Mouse (Mus musculus): ENCODE measurements around the gene Hist1h3c. TPM values are rescaled to one million over a fixed set of nuclear protein-coding genes. Genes with fewer than 3 reads are reported as not detected.
A peak's percentile ranks its signal among the peaks of the same experiment; 100 is the strongest.
"Not testable (repeated sequence)": the region's sequence is repeated elsewhere in the genome, so short reads cannot be mapped to it uniquely, and the experiment has no call there.

Hist1h3c gene
- total and polyA plus RNA-seq, 2 experiments from 2014 or later: 420 TPM; not detected in 1

- Histone ChIP-seq H3K27me3 (ENCODE audit: insufficient read depth, low read length) (no peaks in the 10 kb centered on the region), H3K27ac (ENCODE audit: low read depth, low read length) (no peak overlapping the region), H3K36me3 (ENCODE audit: insufficient read depth, low read length) (no peaks in the 10 kb centered on the region), H3K4me3 (ENCODE audit: low read depth, low read length) (no peak overlapping the region), H3K4me1 (ENCODE audit: insufficient read depth, low read length) (no peaks in the 10 kb centered on the region), H3K4me2 (ENCODE audit: low read depth, low read length, poor library complexity, severe bottlenecking) (no peak overlapping the region), H3K9me3 (ENCODE audit: low read length) (no peaks in the 10 kb centered on the region), H3K9ac (replicated peaks; ENCODE audit: low read length, poor library complexity, severe bottlenecking) (no peak overlapping the region)
- TF ChIP-seq CTCF (IDR thresholded peaks at IDR 0.05): no peak
- no peak for DNase-seq (ENCODE audit: low spot score)
- ATAC-seq (ENCODE audit: low FRiP score): no peak
- WGBS: 87% methylated on average over 4 of the region's 4 CpGs
Measured at GRCm38 (mm10) chr13:23708041-23708440, 37.4 kb downstream of the Hist1h3c start.

- Histone ChIP-seq H3K27me3 (ENCODE audit: insufficient read depth, low read length) (no peaks in the 10 kb centered on the region), H3K9me3 (ENCODE audit: low read length) (no peaks in the 10 kb centered on the region), H3K36me3 (ENCODE audit: insufficient read depth, low read length) (no peaks in the 10 kb centered on the region), H3K4me2 (ENCODE audit: low read depth, low read length, poor library complexity, severe bottlenecking) (no peak overlapping the region), H3K27ac (ENCODE audit: low read depth, low read length) (no peak overlapping the region), H3K9ac (replicated peaks; ENCODE audit: low read length, poor library complexity, severe bottlenecking) (no peak overlapping the region), H3K4me3 (ENCODE audit: low read depth, low read length) (no peak overlapping the region), H3K4me1 (ENCODE audit: insufficient read depth, low read length) (no peaks in the 10 kb centered on the region)
- no peak for TF ChIP-seq CTCF (IDR thresholded peaks at IDR 0.05)
- ATAC-seq (ENCODE audit: low FRiP score) (no peak), DNase-seq (ENCODE audit: low spot score) (no peak)
- WGBS: 94% methylated on average over 12 of the region's 12 CpGs
Measured at GRCm38 (mm10) chr13:23706771-23707170, 38.6 kb downstream of the Hist1h3c start.

GRCm38 (mm10) chr13:23705751-23706356, 39.5 kb downstream of the Hist1h3c start:
- H3K9me3 ChIP-seq (ENCODE audit: low read length): no peaks in the 10 kb centered on the region
- H3K4me1 ChIP-seq (ENCODE audit: insufficient read depth, low read length): no peaks in the 10 kb centered on the region
- H3K27me3 ChIP-seq (ENCODE audit: insufficient read depth, low read length): no peaks in the 10 kb centered on the region
- no peak overlapping the region for H3K4me3 ChIP-seq (ENCODE audit: low read depth, low read length)
- 97% methylated on average over 7 of the region's 7 CpGs for WGBS
- no peak for ATAC-seq (ENCODE audit: low FRiP score)
- no peak for DNase-seq (ENCODE audit: low spot score)
- H3K27ac ChIP-seq (ENCODE audit: low read depth, low read length): no peak overlapping the region
- H3K9ac ChIP-seq (replicated peaks; ENCODE audit: low read length, poor library complexity, severe bottlenecking): no peak overlapping the region
- no peaks in the 10 kb centered on the region for H3K36me3 ChIP-seq (ENCODE audit: insufficient read depth, low read length)
- H3K4me2 ChIP-seq (ENCODE audit: low read depth, low read length, poor library complexity, severe bottlenecking): no peak overlapping the region
- TF ChIP-seq CTCF (IDR thresholded peaks at IDR 0.05): no peak

DNA sequence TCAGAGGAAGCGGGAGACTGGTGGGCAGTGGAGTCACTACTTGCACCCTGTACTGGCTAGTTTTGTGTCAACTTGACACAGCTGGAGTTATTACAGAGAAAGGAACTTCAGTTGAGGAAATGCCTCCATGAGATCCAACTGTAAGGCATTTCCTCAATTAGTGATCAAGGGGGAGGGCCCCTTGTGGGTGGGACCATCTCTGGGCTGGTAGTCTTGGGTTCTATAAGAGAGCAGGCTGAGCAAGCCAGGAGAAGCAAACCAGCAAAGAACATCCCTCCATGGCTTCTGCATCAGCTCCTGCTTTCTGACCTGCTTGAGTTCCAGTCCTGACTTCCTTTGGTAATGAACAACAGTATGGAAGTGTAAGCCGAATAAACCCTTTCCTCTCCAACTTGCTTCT, 42.6 kb downstream of the Hist1h3c start:
- not testable (repeated sequence) for H3K4me1 ChIP-seq (ENCODE audit: insufficient read depth, low read length); ATAC-seq (ENCODE audit: low FRiP score); H3K4me3 ChIP-seq (ENCODE audit: low read depth, low read length); H3K36me3 ChIP-seq (ENCODE audit: insufficient read depth, low read length); H3K9ac ChIP-seq (replicated peaks; ENCODE audit: low read length, poor library complexity, severe bottlenecking); DNase-seq (ENCODE audit: low spot score); H3K27me3 ChIP-seq (ENCODE audit: insufficient read depth, low read length); H3K9me3 ChIP-seq (ENCODE audit: low read length); H3K4me2 ChIP-seq (ENCODE audit: low read depth, low read length, poor library complexity, severe bottlenecking); H3K27ac ChIP-seq (ENCODE audit: low read depth, low read length)
- WGBS: 95% methylated on average over 2 of the region's 2 CpGs

- ATAC-seq (ENCODE audit: low FRiP score) (no peak), DNase-seq (ENCODE audit: low spot score) (no peak)
- no peaks in the 10 kb centered on the region for H3K36me3 ChIP-seq (ENCODE audit: insufficient read depth, low read length)
- no peak overlapping the region for H3K4me2 ChIP-seq (ENCODE audit: low read depth, low read length, poor library complexity, severe bottlenecking)
- H3K9me3 ChIP-seq (ENCODE audit: low read length): no peaks in the 10 kb centered on the region
- TF ChIP-seq CTCF (IDR thresholded peaks at IDR 0.05): no peak
- no peaks in the 10 kb centered on the region for H3K4me1 ChIP-seq (ENCODE audit: insufficient read depth, low read length)
- H3K4me3 ChIP-seq (ENCODE audit: low read depth, low read length): no peak overlapping the region
- no peaks in the 10 kb centered on the region for H3K27me3 ChIP-seq (ENCODE audit: insufficient read depth, low read length)
- no peak overlapping the region for H3K9ac ChIP-seq (replicated peaks; ENCODE audit: low read length, poor library complexity, severe bottlenecking)
- WGBS: 89% methylated on average over 4 of the region's 4 CpGs
- no peak overlapping the region for H3K27ac ChIP-seq (ENCODE audit: low read depth, low read length)
Measured at GRCm38 (mm10) chr13:23702220-23702619, 43.2 kb downstream of the Hist1h3c start.

GRCm38 (mm10) chr13:23700786-23701520, 44.4 kb downstream of the Hist1h3c start:
- Histone ChIP-seq H3K4me2 (ENCODE audit: low read depth, low read length, poor library complexity, severe bottlenecking) (no peak overlapping the region), H3K27me3 (ENCODE audit: insufficient read depth, low read length) (no peaks in the 10 kb centered on the region), H3K36me3 (ENCODE audit: insufficient read depth, low read length) (no peaks in the 10 kb centered on the region), H3K9me3 (ENCODE audit: low read length) (no peaks in the 10 kb centered on the region), H3K9ac (replicated peaks; ENCODE audit: low read length, poor library complexity, severe bottlenecking) (no peak overlapping the region), H3K4me1 (ENCODE audit: insufficient read depth, low read length) (no peaks in the 10 kb centered on the region), H3K4me3 (ENCODE audit: low read depth, low read length) (no peak overlapping the region), H3K27ac (ENCODE audit: low read depth, low read length) (no peak overlapping the region)
- WGBS: 30% methylated on average over 8 of the region's 8 CpGs
- DNase-seq (ENCODE audit: low spot score) (peak; percentile 74), ATAC-seq (ENCODE audit: low FRiP score) (no peak)
- TF ChIP-seq CTCF (IDR thresholded peaks at IDR 0.05): peak; percentile 86
